Mouse (Mus musculus) spleen, postnatal 36 days (tissue): ENCODE results near the gene Mllt10.

Source experiments
- DNase-seq, 2 experiments: peaks; one replicate each; pipeline ENCODE4 v3.0.0; 2022; ENCODE audit warnings: low spot score in 2 of 2, mixed read lengths in 1 of 2

Gene Mllt10

GRCm38 (mm10) chr2:18055016-18055928 lies at the start of gene Mllt10:
Gene Mllt10 (plus strand): TSS chr2:18055237.
- DNase-seq = peak; percentile 59 to 68

DNA sequence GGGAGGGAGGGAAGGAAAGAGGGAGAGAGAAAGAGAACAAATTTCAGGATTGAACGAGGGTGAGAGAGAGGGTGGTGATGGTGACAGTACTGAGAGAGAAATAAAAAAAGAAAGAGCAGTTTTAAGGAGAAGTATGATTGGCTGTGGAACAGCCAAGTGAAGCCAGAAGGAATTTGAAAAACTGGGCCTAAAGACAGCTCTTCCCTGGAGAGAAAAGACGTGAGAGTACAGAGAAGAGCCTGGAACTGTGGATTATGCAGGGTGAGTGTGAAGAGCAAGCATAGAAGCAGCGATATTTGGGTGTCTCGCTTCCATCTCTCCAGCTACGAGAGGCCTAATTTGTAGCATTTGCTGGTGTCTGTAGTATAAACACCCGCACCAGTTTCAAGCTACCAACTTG lies 43.8 kb upstream of the Mllt10 start:
- no peak for DNase-seq

DNA sequence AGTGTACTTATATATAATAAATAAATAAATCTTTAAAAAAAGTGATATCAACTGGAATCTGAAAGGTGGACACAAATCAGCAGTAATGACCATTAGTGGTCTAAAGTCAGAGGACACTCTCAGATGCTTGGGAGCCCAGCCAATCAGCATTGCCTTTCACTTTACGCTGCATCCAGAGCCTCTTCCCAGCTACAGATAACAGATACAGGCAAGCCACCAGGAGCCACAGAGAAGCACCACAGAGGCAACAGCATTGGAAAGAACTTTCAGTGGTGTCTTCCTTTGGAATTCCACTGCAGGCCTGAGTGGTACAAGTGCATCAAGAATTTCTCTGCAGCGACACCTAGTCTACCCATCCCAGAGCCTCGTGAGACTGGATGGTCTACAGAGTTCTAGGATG lies 42.2 kb upstream of the Mllt10 start:
- no peak for DNase-seq

- no peak for DNase-seq
Observed at GRCm38 (mm10) chr2:18015581-18015980, 39.5 kb upstream of the Mllt10 start.

GRCm38 (mm10) chr2:18016639-18017038 lies 38.4 kb upstream of the Mllt10 start:
- no peak for DNase-seq

- DNase-seq = no peak
Observed at GRCm38 (mm10) chr2:18017321-18017720, 37.7 kb upstream of the Mllt10 start.

- no peak for DNase-seq
Observed at GRCm38 (mm10) chr2:18019122-18019521, 35.9 kb upstream of the Mllt10 start.

GRCm38 (mm10) chr2:18022886-18023285 lies 32.2 kb upstream of the Mllt10 start:
- no peak for DNase-seq

DNA sequence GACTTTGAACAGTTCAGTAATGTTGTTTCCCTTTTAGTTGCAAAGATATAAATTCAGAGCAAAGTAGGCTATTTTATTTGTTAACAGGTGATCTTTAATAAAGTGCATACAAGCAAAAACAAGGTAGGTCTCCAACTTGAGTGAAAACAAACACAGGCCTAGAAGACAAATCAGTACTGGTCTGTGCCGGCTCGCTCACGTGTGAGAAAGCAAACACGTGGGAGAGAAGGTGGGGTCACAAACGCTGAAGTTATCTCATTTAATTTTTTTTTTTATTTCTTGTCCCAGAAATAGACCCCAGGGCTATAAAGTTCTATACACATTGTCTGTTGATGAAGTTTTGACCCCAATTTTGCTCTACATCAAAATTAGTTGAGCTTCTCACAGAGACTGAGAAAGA lies 29.9 kb upstream of the Mllt10 start:
- no peak for DNase-seq

DNA sequence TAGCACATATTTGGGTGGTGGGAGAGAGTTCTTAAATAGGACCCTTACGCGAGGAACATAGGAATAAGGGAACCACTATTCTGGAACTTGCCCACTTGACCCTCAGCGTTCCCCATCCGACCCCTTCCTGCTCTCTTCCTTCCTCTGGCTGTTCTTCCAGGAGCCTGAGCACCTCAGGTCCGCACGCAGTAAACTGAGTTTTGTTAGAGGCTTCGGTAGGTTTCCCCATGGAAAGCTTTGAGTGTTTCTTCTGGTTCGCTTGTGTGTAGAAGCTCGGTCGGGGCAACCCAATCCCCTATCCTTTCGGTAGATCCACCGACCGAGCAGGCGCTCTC lies 29.3 kb upstream of the Mllt10 start:
- DNase-seq = no peak

GRCm38 (mm10) chr2:18026116-18026947 lies 28.7 kb upstream of the Mllt10 start:
- peak; percentile 25 to 27 for DNase-seq

DNA sequence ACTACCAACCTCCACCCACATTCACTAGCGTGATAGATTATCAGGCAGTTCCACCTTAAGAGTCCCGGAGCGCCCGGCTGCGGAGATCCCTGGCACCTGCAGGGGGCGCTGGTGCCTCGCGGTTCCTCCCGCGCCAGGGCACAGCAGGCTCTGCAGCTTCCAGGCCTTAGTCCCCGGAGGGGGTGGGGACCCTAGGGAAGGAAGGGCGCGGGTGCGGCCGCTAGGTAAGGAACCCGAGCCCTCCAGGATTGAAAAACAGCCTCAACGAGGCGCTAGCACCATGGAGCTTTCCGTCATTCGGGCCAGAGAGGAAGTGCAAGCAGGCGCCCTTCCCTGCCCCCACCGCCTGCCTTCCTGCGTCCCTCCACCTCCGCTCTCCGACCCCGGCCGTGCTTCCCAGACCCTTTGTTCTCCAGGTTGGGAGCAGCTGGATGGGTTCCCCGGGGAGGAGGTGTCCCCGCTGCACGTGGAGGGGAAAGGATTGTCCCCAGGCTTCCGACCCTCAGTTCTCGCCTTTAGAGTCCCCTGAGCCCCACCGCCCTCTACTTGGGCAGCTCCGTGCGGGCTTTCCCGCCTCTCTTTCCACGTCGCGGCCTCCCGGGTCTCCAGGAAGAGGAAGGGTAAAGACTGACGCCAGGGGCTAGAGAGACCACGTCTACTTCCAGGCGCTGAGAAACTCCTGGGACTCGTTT lies 27.4 kb upstream of the Mllt10 start:
- DNase-seq = peak; percentile 84 to 85

- peak; percentile 49 to 52 for DNase-seq
Observed at GRCm38 (mm10) chr2:18028140-18029021, 26.7 kb upstream of the Mllt10 start.

DNA sequence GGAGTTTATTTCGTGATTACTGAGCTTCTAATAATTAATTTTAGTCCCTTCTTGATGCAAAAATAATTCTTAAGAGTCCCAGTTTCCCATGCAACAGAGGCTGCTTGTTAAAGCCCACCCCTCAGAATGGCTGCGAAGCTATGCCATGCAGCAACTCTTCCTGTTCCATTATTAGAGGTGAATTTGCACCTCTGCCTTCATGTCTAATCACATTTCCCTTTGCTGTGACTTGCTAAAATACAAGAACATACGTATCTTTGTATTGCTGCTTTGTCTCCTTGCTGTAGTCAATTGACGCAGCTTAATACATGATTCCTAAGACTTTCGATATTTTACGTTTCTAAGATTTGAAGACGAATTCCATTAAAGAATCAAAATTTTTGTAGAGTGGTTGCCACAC lies 25.4 kb upstream of the Mllt10 start:
- DNase-seq = no peak

DNA sequence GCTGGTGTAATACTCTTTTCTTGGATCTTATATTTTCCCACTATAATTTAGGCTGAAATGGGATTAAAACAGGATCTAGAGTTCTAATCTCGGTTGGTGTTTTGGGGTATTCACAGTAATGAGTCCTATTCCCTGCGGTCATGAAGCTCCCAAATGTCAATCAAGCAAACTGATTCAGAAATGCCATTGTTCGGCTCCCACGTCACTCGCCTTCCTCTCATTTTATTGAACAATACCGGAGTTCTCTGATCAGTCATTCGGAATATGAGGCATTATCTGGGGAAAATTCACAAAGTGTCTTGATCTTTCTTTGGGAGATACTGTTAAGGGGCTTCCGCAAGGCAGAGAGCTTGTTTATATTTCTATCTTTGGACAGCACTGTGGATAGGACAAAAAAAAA lies 24.5 kb upstream of the Mllt10 start:
- no peak for DNase-seq

- DNase-seq = no peak
Observed at GRCm38 (mm10) chr2:18031271-18031821, 23.7 kb upstream of the Mllt10 start.

DNA sequence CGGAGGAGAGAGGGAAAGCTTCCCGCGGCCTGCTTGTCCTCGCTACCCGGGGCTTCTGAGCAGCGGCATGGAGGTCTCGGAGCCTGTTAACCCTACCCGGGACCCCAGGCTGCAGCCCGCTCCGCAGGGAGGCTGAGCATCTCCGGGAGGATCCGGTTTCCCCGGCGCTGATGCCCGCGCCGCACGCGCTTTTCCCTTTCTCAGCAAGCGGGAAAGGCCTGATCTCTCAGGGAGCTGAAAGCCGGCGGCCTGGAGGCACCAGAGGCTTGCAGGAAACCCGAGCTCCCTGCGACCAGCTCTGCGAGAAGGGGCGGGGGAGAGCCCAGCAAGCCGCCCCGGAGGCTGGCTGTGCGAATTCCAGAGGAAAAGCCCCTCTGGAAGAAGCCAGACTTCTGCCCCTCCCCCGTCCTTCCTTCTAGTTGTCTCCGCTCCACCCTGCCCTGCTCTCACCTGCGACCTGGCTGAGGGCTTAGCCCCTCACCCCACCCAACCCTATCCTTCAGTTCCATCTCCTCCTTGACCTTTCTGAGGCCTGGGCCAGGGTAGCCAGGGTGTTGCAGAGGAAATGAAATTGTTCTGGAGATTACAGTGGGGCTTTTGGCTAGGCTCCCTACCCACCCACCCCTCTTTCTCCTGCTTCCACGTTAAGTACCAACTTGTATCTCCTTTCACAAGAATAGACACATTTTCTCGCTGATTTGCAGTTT lies 23.1 kb upstream of the Mllt10 start:
- no peak for DNase-seq

GRCm38 (mm10) chr2:18032538-18032895 lies 22.5 kb upstream of the Mllt10 start:
- no peak for DNase-seq

DNA sequence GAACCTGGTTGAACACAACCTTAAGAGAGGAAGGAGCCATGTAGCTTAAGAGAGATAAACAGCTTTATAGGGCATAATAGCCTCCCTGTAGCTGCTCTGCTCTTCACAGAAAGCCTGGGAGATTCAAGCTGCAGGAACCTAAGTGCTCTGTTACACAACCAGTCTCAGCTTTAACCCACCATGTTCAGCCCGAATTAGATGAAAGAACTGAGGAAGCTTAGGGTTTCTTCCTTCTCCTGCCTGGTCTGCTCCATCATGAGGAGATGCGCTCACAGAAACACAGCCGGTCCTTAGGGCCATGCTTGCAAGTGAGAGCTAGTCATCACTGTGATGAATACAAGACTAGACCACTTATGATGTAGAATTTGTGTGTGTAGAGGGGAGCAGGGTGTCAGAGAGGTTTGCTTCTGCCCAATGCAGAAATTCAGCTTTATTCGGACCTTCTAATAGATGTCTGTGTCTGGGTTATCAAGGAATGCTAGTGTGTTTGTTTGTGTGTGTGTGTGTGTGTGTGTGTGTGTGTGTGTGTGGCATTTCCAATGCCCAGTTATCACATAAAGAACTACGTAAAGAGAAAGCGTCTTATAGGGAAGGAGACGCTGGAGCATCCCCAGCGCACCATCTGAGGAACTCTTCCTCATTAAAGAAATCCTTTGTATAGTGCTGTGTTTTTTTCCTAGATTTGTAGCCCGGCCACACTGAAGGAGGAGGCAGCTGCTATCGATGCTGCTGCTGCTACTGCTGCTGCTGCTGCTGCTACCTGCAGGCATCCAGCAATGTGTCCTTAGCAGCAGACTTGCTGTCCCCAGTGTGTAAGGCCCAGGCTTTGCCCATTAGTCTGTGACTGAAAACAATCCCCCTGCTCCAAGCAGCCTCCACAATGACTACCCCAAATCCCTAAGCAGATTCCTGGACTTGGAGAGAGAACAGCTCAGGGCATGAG lies 21.6 kb upstream of the Mllt10 start:
- no peak for DNase-seq
